Mouse (Mus musculus): ENCODE measurements around the gene Izumo4. TPM values are rescaled to one million over a fixed set of nuclear protein-coding genes. Genes with fewer than 3 reads are reported as not detected.
A peak's percentile ranks its signal among the peaks of the same experiment; 100 is the strongest.

Izumo4 gene
- polyA plus RNA-seq, 1 experiment from 2014 or later: 24.5 TPM

- DNase-seq (ENCODE audit: low spot score): no peak
- Histone ChIP-seq H3K27me3 (ENCODE audit: insufficient read depth, low read length) (no peaks in the 10 kb centered on the region), H3K4me3 (replicated peaks; ENCODE audit: low read depth, low read length) (peak overlapping the region; percentile 98), H3K36me3 (ENCODE audit: insufficient read depth, low read length) (peaks cover 35% of the 10 kb centered on the region), H3K27ac (peak overlapping the region; percentile 39), H3K4me2 (ENCODE audit: low read length) (peak overlapping the region; percentile 90), H3K9me3 (replicated peaks; ENCODE audit: low read length) (no peaks in the 10 kb centered on the region), H3K9ac (ENCODE audit: low read depth, low read length) (peak overlapping the region; percentile 98), H3K4me1 (replicated peaks; ENCODE audit: insufficient read depth, low read length) (peaks cover 54% of the 10 kb centered on the region)
- no peak for TF ChIP-seq CTCF (IDR thresholded peaks at IDR 0.05; ENCODE audit: low read depth)
- ATAC-seq (replicated peaks; ENCODE audit: low FRiP score, low read depth): no peak
- WGBS: 30% methylated on average over 5 of the region's 5 CpGs
These were observed 27.7 kb upstream of the Izumo4 start for GRCm38 (mm10) chr10:80674161-80674711.

GRCm38 (mm10) chr10:80674851-80675404 lies 27.1 kb upstream of the Izumo4 start:
- H3K36me3 ChIP-seq (ENCODE audit: insufficient read depth, low read length): peaks cover 28% of the 10 kb centered on the region
- H3K9me3 ChIP-seq (replicated peaks; ENCODE audit: low read length): no peaks in the 10 kb centered on the region
- peak overlapping the region; percentile 90 for H3K4me2 ChIP-seq (ENCODE audit: low read length)
- TF ChIP-seq CTCF (IDR thresholded peaks at IDR 0.05; ENCODE audit: low read depth): no peak
- no peaks in the 10 kb centered on the region for H3K27me3 ChIP-seq (ENCODE audit: insufficient read depth, low read length)
- peak overlapping the region; percentile 99 for H3K27ac ChIP-seq
- peaks cover 61% of the 10 kb centered on the region for H3K4me1 ChIP-seq (replicated peaks; ENCODE audit: insufficient read depth, low read length)
- H3K4me3 ChIP-seq (replicated peaks; ENCODE audit: low read depth, low read length): peak overlapping the region; percentile 98
- ATAC-seq (replicated peaks; ENCODE audit: low FRiP score, low read depth) (no peak), DNase-seq (ENCODE audit: low spot score) (no peak)
- peak overlapping the region; percentile 98 for H3K9ac ChIP-seq (ENCODE audit: low read depth, low read length)
- 6% methylated on average over 6 of the region's 6 CpGs for WGBS

GRCm38 (mm10) chr10:80675405-80676197 lies 26.4 kb upstream of the Izumo4 start:
- WGBS: under 1% methylated on average over 49 of the region's 54 CpGs
- Histone ChIP-seq H3K9me3 (replicated peaks; ENCODE audit: low read length) (no peaks in the 10 kb centered on the region), H3K36me3 (ENCODE audit: insufficient read depth, low read length) (peaks cover 23% of the 10 kb centered on the region), H3K4me2 (ENCODE audit: low read length) (peak overlapping the region; percentile 90), H3K27ac (peak overlapping the region; percentile 99), H3K9ac (ENCODE audit: low read depth, low read length) (peak overlapping the region; percentile 98), H3K27me3 (ENCODE audit: insufficient read depth, low read length) (no peaks in the 10 kb centered on the region), H3K4me3 (replicated peaks; ENCODE audit: low read depth, low read length) (peak overlapping the region; percentile 98), H3K4me1 (replicated peaks; ENCODE audit: insufficient read depth, low read length) (peaks cover 65% of the 10 kb centered on the region)
- TF ChIP-seq CTCF (IDR thresholded peaks at IDR 0.05; ENCODE audit: low read depth): no peak
- ATAC-seq (replicated peaks; ENCODE audit: low FRiP score, low read depth): peak; percentile 2; the same call in 1 of the 2 replicates
- no peak for DNase-seq (ENCODE audit: low spot score)

DNA sequence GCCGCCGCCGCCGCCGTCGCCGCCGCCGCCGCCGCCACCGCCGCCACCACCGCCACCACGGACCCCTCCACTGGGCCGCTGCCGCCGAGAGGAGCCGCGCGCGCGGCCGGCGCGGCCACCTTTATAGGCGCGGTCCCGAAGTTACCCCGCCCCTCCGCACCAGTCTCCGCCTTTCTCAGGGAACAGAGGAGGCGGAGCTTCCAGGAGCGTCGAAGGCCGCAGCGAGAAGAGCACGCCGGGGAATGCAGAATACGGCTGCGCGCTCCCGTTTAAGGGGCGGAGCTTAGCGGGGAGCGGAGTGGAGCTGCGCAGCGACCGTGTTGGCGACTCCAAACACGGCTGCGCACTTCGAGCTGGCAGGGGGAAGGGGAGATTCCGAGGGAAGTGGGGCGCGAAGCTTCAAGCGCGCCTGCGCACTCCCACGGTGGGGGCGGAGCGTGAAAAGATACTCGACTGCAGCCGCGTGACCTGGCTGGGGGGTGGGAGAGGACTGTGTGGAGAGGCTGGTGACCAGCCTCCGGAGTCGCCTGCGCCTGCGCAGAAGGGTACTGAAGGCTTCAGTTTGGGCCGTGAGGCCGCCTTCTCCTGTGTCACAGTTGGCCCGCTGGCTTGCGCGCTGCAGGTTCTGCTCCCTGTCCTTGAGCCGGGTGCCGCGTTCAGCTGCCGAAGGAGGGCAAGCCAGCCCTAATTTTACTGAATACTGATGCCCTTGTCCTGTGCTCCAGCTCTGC lies 25.6 kb upstream of the Izumo4 start:
- Histone ChIP-seq H3K4me3 (replicated peaks; ENCODE audit: low read depth, low read length) (peak overlapping the region; percentile 98), H3K4me1 (replicated peaks; ENCODE audit: insufficient read depth, low read length) (peaks cover 65% of the 10 kb centered on the region), H3K9ac (ENCODE audit: low read depth, low read length) (peak overlapping the region; percentile 98), H3K4me2 (ENCODE audit: low read length) (peak overlapping the region; percentile 90), H3K36me3 (ENCODE audit: insufficient read depth, low read length) (peaks cover 15% of the 10 kb centered on the region), H3K9me3 (replicated peaks; ENCODE audit: low read length) (no peaks in the 10 kb centered on the region), H3K27ac (peak overlapping the region; percentile 99), H3K27me3 (ENCODE audit: insufficient read depth, low read length) (no peaks in the 10 kb centered on the region)
- WGBS: under 1% methylated on average over 77 of the region's 78 CpGs
- ATAC-seq (replicated peaks; ENCODE audit: low FRiP score, low read depth) (peak; percentile 89), DNase-seq (ENCODE audit: low spot score) (peak; percentile 100)
- TF ChIP-seq CTCF (IDR thresholded peaks at IDR 0.05; ENCODE audit: low read depth): no peak; the same call in 1 of the 2 replicates

DNA sequence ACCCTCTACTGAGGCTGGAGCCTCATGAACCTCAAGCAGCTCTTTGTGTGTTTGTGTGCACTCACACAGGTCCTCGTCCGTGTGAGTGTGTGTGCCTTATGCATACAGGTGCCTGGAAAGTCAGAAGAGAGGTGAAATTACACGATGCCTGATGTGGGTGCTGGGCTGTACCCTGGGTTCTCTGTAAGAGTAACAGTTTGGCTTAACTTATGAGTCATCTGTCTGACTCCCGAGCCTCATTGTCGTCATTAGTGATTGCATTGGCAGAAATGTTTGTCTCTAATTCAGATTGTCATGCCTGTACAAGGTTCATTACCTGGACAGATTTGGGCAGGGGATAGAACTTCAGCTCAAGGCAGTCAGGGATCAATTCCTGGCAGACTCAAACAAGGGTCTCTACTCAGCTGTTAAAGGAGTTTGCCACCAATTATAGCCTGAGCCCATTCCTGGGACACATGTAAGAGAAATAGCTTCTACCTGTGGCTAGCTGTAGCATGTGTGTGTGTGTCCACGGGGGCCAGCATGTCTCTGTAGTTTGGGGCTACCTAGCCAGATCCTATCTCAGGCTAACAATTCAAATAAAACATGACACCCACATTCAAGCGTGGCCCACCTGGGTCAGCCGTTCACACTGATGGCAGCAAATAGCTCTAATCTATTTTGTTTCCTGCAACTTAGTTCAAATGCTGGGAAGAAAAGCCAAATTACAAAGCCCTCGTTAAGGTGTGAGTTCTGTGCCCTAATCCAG lies 24.7 kb upstream of the Izumo4 start:
- H3K4me1 ChIP-seq (replicated peaks; ENCODE audit: insufficient read depth, low read length): peaks cover 64% of the 10 kb centered on the region
- peak overlapping the region; percentile 99 for H3K27ac ChIP-seq
- peak overlapping the region; percentile 78 for H3K9ac ChIP-seq (ENCODE audit: low read depth, low read length)
- peak overlapping the region; percentile 74 for H3K4me2 ChIP-seq (ENCODE audit: low read length)
- peaks cover 11% of the 10 kb centered on the region; the same call in 1 of the 2 replicates for H3K36me3 ChIP-seq (ENCODE audit: insufficient read depth, low read length)
- no peak for TF ChIP-seq CTCF (IDR thresholded peaks at IDR 0.05; ENCODE audit: low read depth)
- ATAC-seq (replicated peaks; ENCODE audit: low FRiP score, low read depth) (no peak), DNase-seq (ENCODE audit: low spot score) (no peak)
- no peaks in the 10 kb centered on the region for H3K27me3 ChIP-seq (ENCODE audit: insufficient read depth, low read length)
- H3K9me3 ChIP-seq (replicated peaks; ENCODE audit: low read length): no peaks in the 10 kb centered on the region
- peak overlapping the region; percentile 43 for H3K4me3 ChIP-seq (replicated peaks; ENCODE audit: low read depth, low read length)
- WGBS: 17% methylated on average over 9 of the region's 9 CpGs

Data from kidney, postnatal 0 days (tissue).